Mouse (Mus musculus): ENCODE measurements around the gene Trim17.

Gene Trim17

DNA sequence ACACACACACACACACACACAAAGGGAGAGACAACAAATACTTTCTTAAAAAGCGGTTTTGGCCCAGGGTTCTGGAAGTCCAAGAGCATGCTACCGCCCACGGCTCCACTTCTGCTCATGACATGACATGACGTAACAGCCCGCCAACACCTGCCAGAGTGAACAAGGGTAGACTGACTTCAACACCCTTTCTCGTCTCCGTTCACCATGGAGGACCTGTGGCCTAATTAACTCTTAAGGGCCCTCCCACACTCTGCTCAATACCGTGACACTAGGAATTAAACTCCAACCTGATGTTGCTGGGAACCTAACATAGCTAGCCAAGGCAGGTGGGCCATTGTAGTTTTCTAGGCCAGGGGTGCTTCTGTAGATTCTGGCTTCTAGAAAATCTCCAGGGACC is 14.5 kb downstream of the Trim17 start:
- DNase-seq, result no peak

DNA sequence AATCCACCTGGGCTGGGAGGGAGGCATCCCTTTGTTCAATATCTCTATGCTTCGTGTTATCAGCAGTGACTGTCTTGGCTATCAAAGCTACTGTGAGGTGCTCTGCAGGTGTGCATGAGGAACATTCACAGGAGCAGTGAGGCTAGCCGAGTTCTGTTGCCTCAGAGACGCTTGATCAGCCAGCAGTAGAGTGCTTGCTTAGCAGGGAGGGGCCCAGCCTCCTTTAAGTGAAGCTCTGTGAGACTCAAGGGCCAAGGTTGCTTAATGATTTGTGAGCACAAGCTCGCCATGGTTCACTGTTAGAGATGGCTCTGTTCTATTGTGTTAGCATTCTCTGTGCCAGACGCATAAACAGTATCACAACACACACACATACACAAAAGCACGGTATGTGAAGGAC is 15.2 kb downstream of the Trim17 start:
- DNase-seq, result peak; percentile 47

DNA sequence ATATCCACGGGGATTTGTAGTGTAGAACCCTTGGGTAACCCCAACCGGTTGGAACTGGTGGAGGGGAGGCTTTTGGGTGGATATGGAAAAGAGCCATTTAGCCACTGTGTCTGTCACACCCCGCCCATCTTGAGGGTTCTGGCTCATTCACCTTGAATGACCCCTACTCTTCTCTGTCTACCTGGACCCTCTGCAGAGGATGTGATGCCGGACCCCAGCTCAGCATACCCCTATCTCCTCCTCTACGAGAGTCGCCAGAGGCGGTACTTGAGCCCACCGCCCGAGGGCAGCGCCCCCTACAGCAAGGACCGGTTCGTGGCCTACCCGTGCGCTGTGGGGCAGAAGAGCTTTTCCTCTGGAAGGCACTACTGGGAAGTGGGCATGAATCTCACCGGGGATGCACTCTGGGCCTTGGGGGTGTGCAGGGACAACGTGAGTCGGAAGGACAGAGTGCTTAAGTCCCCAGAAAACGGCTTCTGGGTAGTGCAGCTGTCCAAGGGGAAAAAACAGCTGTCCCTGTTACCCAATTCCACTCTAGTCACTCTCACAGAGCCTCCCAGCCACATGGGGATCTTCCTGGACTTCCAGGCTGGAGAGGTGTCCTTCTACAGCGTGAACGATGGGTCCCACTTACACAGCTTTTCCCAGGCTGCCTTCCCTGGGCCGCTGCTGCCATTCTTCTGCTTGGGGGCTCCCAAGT is 16.5 kb downstream of the Trim17 start:
- DNase-seq, result no peak

DNA sequence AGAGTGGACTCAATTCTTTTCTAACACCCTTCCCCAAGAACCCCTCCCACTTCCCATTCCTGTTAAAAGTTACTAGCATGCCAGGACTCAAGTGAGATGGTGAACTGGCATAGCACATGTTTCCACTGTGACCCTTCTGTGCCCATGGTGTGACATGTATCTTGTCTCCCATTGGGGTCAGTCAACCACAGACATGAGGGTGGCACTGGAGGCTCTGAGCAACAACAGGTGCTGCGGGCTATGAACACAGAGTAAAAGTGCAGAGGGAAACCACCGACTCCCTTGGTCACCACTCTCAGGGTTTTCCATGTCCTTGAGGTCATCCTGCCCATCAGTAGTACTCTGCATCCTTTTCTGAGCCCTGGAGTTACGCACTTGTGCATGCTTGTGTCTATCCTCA is 17.3 kb downstream of the Trim17 start:
- DNase-seq, result no peak

DNA sequence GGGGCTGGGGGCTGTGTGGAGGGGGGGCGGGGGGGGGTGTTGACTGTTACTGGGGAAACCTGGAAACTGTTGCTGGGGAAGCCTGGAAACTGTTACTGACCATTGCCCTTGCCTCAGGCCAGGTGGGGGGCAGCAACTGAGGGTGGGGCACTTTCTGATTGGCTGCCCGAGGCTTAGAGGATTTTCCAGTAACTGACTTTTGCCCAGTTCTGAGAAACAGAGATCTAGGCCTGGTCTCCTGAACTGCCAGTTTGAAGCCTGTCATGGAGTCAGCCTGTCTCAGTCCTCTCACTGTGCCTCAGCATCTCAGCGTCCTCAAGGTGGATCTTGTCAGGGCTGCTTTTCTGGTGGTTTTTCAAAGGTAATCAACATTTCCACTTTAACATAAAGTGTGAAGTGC is 19.9 kb downstream of the Trim17 start:
- no peak for DNase-seq

DNA sequence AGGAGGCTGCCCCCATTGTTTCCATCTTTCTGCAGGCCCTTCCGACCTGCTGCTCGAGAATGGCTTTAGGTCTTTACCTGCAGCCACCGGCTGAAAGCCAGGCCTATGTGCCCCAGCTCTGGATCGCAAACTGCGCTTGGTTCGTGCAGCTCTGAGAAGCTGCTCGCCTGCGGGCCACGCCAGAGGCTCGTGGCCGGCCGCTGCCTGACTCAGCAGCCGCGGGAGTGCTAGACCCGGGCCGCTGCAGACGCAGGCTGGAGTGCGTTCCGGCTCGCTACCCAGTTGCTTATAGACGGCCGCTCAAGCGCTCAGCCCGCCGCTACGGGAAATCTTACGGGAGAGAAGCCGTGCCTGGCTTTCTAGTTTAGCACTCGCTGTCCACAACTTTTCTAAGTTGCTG is 22.7 kb downstream of the Trim17 start:
- DNase-seq, result peak; percentile 16

DNA sequence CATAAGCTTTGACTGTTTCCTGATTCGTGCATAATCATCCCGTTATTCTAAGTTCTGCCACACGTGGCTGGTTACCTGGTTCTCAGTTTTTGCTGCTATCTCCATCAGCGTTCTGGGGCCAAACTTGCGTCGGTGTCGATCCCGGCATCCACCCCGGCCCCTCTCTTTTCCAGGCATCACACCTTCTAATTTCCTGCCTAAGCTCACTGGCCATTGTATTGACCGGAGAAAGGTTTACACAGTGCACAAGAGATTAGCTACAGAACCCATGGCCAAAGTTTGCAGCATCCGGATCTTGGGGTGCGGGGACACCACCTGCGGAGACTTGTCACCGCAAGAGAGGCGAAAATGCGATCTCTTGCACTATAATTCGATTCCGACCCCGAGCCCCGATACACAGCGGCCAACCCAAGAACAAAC is 23.1 kb downstream of the Trim17 start:
- DNase-seq, result no peak

DNA sequence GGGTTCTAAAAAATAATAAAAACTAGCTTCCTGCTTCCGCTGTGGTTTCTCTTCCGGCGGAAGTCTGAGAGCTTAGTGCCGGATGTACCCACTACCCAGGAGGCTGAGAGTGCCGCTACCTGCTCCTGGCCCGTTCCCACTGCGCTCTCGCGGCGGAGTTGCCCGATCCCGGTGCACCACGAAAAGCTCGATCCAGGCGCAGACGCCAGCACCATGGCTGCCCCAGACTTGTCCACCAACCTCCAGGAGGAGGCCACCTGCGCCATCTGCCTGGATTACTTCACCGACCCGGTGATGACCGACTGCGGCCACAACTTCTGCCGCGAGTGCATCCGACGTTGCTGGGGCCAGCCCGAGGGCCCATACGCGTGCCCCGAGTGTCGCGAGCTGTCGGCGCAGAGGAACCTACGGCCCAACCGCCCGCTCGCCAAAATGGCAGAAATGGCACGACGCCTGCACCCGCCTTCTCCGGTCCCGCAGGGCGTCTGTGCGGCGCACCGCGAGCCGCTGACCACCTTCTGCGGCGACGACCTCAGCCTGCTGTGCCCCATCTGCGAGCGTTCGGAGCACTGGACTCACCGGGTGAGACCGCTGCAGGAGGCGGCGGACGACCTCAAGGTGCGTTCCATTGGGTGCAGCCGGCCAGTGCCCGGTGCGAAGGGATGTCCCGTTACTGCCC is 23.7 kb downstream of the Trim17 start, which contains the start of gene Trim11:
Gene Trim11, plus strand, starts transcription at position 67 of the 679 bp plus-strand sequence.
- DNase-seq, result peak; percentile 62

DNA sequence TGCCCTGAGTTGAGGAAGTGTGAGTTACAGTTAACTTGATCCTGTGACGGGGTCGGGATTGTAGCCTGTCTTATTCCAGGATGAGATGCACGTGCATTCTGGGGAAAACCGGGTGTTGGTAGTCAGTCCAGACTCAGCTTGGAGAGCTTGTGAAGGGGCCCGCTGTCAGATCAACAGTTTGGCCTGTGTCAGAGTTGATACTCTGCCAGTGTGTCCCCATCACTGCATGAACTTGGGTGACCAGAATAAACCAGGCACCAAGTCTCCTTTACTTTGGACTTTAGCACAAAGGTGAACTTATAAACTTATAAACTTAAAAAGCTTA is 24.2 kb downstream of the Trim17 start:
- DNase-seq, result peak; percentile 23

DNA sequence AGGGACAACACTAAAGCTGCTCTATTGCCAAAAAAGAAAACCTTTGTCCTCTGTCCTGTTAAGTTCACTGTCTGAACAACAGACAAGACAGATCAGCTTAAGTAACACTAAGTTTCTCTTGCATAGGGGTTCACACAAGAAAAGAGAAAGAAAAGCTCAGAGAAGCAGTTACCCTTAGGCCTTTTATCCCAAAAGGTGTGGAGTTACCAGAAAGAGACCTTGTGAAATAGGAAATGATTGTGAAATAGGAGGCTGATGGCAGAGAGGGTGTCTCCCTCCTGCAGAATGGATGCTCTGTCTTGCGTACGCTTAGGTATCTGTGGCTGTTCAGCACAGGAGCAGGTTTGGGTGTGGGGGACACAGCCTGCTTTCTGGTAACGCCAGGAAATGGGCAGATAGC is 24.7 kb downstream of the Trim17 start:
- DNase-seq, result no peak

DNA sequence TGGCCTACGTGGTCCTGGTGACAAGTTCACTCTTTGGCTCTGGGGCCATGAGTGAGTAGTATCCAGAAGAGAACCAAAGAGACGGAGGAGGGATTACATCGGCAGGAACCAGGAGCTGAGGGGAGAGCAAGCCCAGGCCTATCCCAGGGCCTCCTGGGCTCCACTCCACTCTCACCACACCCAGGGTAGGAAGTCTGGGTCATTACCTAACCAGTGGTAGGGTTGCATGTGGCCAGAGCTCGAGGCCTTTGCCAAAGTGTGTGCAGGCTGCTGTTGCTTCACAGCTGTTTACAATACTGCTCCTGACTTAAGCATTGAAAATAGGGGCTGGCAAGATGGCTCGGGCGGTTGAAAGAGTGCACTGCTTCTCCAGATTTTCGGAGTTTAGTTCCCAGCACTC is 25.2 kb downstream of the Trim17 start:
- peak; percentile 26 for DNase-seq

DNA sequence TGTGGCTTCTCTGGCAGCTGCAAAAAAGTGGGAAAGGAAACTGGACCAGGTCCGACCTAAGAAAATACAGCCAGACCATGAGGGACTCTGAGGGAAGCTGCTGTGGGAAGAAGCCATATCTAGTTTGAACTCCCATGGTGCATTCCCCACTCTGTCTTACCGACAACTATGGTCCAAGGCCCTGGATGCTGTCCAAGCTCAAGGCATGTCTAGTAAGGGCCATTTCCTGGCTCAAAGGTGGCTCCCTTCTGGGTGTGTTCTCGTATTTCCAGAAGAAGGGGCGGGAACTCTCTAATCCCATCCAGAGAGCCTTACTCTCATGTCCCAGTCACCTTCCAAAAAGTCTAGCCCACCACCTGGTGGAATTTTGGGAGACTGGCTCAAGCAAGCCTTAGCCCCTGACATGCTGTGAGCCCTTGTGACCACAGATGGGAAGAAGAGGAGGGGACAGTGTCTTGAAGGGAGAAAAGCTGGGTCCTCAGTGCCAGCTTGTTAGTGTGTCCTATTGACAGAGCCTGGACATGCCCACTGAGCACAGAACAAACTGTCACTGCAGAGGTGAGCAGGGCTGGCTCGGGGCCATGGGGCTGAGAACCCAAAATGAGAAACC is 26.0 kb downstream of the Trim17 start:
- DNase-seq, result no peak

DNA sequence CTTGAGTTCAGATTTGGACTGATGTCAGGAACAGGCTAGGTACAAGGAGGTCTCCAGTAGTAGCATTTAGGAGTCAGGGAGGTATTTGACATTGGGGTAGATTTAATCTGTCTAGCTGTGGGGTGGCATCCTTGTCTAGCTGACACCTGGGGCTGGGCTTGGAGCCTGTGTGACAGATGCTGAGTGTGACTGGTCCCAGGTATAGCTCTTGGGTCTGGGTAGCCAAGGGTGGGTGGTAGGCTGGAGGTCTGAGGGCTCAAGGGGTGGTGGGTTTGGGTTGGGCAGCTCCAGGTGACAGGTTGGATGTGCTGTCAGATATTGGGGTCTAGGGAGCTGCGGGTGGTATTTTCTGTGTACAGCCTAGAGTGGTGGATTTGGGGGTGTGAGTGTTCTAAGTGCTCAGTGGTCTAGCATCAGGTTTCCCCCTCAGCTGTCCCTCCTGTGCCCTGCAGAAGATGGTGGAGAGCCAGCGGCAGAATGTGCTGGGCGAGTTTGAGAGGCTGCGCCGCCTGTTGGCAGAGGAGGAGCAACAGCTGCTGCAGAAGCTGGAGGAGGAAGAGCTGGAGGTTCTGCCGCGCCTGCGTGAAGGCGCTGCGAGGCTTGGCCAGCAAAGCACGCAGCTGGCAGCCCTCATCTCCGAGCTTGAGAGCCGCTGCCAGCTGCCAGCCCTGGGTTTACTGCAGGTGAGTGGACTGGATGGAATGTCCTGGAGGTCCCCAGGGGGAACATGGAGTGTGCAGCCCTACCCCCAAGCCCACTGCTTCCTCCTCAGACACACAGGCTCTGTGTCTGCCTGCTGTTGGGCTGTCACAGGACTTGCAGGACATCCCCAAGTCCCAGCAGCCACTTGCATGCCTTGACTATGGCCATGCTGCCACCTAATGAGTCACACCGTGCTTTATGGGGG is 27.3 kb downstream of the Trim17 start:
- peak; percentile 68 for DNase-seq

DNA sequence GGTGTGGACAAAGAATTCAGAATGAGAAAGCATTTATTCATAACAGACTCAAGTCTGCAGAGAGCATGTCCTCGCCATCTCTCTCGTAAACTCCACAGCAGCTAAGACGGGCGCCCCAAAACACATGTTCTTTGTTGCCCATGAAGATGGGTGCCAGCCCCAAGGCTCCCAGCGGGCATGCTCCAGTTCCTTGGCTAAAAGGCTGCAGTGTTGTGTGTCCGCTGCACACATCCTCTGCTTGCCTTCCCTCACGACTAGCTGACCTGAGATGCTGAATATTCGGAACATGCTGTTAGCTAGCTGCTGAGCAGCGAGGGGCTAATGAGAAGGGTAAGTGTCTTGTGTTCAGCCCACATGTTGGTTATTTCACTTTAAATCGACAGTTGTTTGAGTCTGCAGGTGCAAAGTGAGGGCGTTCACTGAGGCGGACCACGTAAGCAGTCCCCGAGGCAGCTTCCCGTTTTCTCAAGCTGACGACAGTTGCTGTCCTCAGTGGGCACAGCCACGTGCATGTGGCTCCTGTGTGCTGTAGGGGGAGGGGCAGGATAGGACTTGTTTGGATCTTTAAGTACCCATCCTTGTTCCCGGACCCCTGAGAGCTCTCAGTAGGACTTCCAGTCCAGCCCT is 28.1 kb downstream of the Trim17 start:
- DNase-seq, result no peak

DNA sequence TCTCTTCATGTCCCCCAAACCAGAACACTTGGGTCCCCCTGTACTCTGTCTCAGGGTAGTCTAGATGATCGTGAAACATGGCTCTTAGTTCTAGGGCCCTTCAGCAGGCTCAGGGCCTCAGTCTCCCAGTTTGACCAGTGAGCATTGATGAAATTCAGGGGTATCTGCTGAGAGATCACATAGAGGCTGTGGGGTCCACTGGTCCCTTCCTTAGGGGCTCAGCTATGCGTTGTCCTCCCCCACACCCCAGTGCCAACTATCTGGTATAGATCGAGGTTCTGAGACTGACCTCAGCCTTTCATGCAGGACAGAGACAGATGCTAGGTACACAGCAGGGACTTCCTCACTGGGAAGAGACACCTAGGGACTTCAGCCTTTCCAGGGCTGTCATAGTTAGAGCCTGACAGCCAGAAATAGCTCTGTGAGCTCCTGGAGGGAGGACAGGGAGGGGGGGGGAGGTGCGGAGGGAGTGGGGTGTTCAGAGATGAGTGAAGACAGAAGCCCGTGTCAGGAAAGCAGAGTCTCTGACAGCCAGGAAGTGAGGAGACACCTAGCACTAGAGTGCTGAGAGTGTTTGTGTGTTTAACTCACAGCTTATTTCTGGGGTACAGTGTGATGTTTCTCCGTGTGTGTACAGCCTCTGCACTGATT is 29.3 kb downstream of the Trim17 start:
- DNase-seq, result no peak

DNA sequence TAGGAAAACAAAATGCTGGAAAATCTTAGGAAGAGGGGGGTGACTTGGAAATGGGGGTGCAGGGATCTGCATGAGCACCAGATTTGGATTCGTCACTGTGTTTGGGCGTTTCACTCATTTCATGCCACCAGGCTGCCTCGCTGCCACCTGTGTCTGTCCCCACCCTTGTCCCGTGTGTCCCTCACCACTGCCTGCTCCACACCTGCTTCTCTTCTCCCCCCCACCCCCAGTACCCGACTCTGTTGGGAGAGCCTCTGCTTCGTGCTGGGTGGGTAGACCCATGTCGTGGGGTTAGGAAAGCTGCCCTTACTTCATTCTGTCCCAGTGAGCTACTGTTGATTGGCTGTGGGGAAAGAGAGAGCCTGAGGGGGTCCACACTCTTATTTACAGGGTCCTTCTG is 30.2 kb downstream of the Trim17 start:
- no peak for DNase-seq

DNA sequence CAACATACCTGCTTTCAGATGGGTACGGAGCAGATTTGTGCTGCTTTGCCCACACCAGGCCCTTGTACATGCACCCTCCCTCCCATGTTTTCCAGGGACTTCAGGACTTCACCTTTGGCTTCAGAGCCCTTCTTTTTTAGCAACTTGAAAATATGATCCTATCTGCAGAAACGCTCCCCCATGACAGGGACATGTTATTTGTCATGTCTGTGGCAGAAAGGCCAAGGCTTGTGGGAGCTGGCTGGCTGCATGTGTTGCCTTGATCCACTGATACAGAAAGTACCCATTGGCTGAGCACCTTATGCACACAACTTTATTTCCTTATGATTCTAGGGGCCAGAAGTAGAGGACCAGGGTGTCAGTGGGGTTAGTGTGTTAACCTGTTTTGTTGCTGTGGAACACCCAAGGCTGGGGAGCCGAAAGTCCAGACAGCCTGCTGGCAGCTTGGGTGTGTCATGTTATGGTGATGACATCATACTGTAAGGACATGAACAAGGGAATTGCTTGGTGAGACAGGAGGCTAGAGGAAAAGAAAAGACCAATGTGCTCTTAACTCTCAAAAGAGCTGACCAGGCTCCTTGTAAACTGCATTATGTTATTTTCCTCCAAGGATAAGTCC is 30.9 kb downstream of the Trim17 start:
- DNase-seq, result no peak

DNA sequence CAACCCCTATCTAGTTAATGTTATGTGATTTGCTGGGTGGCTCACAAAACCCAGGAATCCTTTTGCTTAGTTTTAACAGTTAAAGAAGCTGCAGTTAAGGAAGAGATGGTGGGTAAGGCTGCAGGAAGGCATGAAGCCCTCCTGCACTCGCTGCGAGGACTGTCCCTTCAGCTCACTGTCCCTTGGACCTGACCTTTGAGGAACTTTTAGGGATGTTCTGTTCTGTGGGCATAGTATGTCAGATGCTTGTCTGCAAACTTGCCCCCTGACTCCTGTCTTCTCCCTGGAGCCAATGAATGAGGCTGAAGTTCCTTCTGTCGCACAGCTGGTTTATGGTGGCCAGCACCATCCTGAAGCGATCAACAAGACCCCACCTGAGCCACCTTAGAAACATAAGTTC is 34.7 kb downstream of the Trim17 start:
- DNase-seq, result no peak

DNA sequence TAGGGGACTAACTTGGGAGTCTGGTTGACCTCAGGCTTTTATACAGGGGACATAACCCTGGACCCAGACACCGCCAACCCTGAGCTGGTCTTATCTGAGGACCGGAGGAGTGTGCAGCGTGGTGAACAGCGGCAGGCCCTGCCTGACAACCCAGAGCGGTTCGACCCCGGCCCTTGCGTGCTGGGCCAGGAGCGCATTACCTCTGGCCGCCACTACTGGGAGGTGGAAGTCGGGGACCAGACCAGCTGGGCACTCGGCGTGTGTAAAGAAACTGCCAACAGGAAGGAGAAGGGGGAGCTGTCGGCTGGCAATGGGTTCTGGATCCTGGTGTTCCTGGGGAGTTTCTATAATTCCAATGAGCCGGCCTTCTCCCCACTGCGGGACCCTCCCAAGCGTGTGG is 35.7 kb downstream of the Trim17 start:
- no peak for DNase-seq

DNA sequence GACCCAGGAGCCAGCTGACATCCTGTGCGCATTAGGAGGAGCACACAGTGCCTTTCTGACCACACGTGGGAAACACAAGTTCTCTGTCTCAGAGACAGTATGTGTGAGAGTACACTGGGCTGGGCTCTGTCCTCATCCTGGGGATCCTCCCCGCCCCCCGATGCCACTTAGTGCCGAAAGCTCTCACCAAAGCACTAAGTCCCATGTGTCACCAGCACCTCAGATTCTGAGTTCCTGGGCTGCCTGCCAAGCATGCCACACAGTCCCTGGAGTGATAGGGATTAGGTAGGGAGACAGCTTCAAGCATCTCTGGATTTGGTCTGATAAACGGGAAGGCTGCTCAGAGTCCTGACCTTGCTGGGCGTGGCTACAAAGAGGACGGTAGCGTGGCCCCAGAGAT is 36.3 kb downstream of the Trim17 start:
- no peak for DNase-seq

DNA sequence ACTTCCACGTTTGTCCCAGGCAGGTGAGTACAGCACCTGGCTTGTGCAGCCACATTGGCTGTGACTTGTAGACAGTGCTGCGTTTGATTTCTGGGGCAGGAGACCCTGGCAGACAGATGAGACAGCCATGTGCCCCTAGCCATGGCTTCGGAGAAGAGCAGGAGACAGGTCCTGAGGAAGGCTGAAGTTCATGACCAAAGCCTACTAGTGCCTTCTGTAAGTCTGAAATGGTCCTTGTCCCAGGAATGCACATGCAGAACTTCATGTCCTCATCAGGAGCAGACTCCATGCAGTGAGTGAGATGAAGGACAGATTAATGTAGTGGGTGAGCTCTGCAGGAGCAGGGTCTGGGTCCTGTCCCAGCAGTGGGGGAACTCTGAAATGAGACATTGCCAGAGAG is 37.4 kb downstream of the Trim17 start:
- no peak for DNase-seq

DNA sequence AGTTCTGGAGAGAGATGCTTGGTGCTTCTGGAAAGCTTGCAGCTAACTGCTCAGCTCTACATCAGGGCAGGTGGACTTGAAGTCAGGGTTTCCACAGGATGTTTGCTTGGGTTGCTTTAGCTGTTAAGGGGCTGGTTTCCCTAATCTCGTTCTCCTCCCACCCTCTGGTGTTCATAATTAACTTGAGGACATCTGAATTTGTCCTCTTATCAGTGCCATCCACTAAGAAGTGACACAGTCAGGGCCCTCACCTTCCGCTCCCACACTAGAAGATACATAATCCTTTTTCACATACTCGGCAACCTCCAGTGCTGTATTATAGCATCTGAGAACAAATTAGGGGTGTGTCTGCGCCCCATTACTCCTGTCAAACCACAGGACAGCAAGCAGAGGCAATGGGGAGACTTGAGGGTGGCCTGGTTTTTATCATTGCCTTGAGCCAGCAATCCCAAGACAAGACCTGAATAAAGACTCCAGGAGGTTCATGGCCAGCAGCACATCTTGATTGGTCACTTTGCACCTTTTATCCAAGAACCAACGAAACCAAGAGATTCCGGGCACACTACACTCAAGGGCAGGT is 38.7 kb downstream of the Trim17 start:
- DNase-seq, result no peak
